Mouse (Mus musculus): ENCODE measurements at regions not wholly inside any gene's neighbourhood (a gene's known extent, or its start where the extent isn't known, plus 50 kb on each side); places are given as distances from the start of the nearest gene placed in this dataset.

GRCm38 (mm10) chr9:84376621-84377020, 451.7 kb downstream of the Bckdhb start:
- no peak for DNase-seq (ENCODE audit: extremely low spot score in 1 of 2, low spot score in 2 of 2)
- intact Hi-C loops (cut with DNase I) = no loop called here

- no peak for DNase-seq (ENCODE audit: extremely low spot score in 1 of 2, low spot score in 2 of 2)
- intact Hi-C loops (cut with DNase I) = no loop called here
These were observed 457.0 kb downstream of the Bckdhb start for GRCm38 (mm10) chr9:84381942-84382341.

- DNase-seq (ENCODE audit: extremely low spot score in 1 of 2, low spot score in 2 of 2) = no peak
- intact Hi-C loops (cut with DNase I) = no loop called here
These were observed 464.9 kb downstream of the Bckdhb start for GRCm38 (mm10) chr9:84389831-84390230.

GRCm38 (mm10) chr9:84394536-84395314, 469.8 kb downstream of the Bckdhb start:
- no peak for DNase-seq (ENCODE audit: extremely low spot score in 1 of 2, low spot score in 2 of 2)
- intact Hi-C loops (cut with DNase I) = no loop called here

- intact Hi-C loops (cut with DNase I) = no loop called here
These were observed 474.5 kb downstream of the Bckdhb start for GRCm38 (mm10) chr9:84399481-84399880.

GRCm38 (mm10) chr9:84408260-84409203, 483.6 kb downstream of the Bckdhb start:
- no peak for DNase-seq (ENCODE audit: extremely low spot score in 1 of 2, low spot score in 2 of 2)
- intact Hi-C loops (cut with DNase I) = no loop called here

More at GRCm38 (mm10) chr9:84399481-84399880, 474.5 kb downstream of the Bckdhb start:
- no peak for DNase-seq (ENCODE audit: extremely low spot score in 1 of 2, low spot score in 2 of 2)

Data from left cerebral cortex, postnatal 10 days (tissue).